Mouse (Mus musculus) ES-E14 (cell line): Measurements from ENCODE around the gene Lamb2. TPM values are rescaled to one million over a fixed set of nuclear protein-coding genes. Genes with fewer than 3 reads are reported as not detected.

Experiments used
- DNase-seq: peaks from one replicate; pipeline ENCODE4 v3.0.0-alpha.2; 2013; ENCODE audit warnings: low read depth, low spot score
- H3K27ac ChIP-seq: 2 replicates; pipeline ENCODE4 v1.5.1; 2012; ENCODE audit warnings: low read depth, mild to moderate bottlenecking, low read length, moderate library complexity, mixed read lengths; ENCODE audit not compliant: poor library complexity, insufficient read depth, severe bottlenecking
- H3K36me3 ChIP-seq: 2 replicates; pipeline ENCODE4 v1.6.1; 2012; ENCODE audit warnings: mild to moderate bottlenecking, low read length, moderate library complexity, mixed read lengths; ENCODE audit not compliant: control insufficient read depth, poor library complexity, insufficient read depth, severe bottlenecking
- H3K4me1 ChIP-seq, 2 experiments: fragments of 150-350 bp in 1 of 2; sonication (generic) in 1 of 2; 2 replicates each; pipeline ENCODE4 v1.6.1; 2012; ENCODE audit warnings: low read length in 2 of 2, mild to moderate bottlenecking in 1 of 2, mixed read lengths in 1 of 2; ENCODE audit not compliant: control insufficient read depth in 2 of 2, insufficient read depth in 2 of 2, poor library complexity in 1 of 2
- H3K4me3 ChIP-seq, 2 experiments: fragments of 150-350 bp in 1 of 2; sonication (generic) in 1 of 2; 2 replicates each; pipeline ENCODE4 v1.5.1; 2012; ENCODE audit warnings: low read length in 2 of 2, low read depth in 1 of 2, mild to moderate bottlenecking in 1 of 2, mixed read lengths in 1 of 2; ENCODE audit not compliant: insufficient read depth in 1 of 2, poor library complexity in 1 of 2, severe bottlenecking in 1 of 2
- H3K9ac ChIP-seq: 2 replicates; pipeline ENCODE4 v1.6.1; 2012; ENCODE audit warnings: low read depth, mild to moderate bottlenecking, low read length, mixed read lengths; ENCODE audit not compliant: poor library complexity, insufficient read depth, severe bottlenecking
- H3K9me3 ChIP-seq: fragments of 150-350 bp; sonication (generic); 2 replicates; pipeline ENCODE4 v1.6.1; 2012; ENCODE audit warnings: low read depth, mild to moderate bottlenecking, low read length; ENCODE audit not compliant: control insufficient read depth, insufficient read depth
- CHD2 ChIP-seq: IDR thresholded peaks from 2 replicates; pipeline ENCODE4 v1.6.1; 2014; ENCODE audit warnings: mild to moderate bottlenecking, low read depth, low read length, inconsistent platforms
- HCFC1 ChIP-seq: IDR thresholded peaks from 2 replicates; pipeline ENCODE4 v1.6.1; 2012; ENCODE audit warnings: low read length, inconsistent platforms, borderline replicate concordance; ENCODE audit not compliant: insufficient read depth
- MAFK ChIP-seq: IDR thresholded peaks from 2 replicates; pipeline ENCODE4 v1.6.1; 2014; ENCODE audit warnings: mild to moderate bottlenecking, low read depth, low read length, inconsistent platforms; ENCODE audit not compliant: insufficient read depth
- ZC3H11A ChIP-seq: IDR thresholded peaks from 2 replicates; pipeline ENCODE4 v1.6.1; 2012; ENCODE audit warnings: low read depth, mild to moderate bottlenecking, inconsistent platforms, low read length, borderline replicate concordance
- ZNF384 ChIP-seq: IDR thresholded peaks from 2 replicates; pipeline ENCODE4 v1.6.1; 2012; ENCODE audit warnings: low read depth, low read length, inconsistent platforms
- in situ Hi-C, 2 experiments: fragments of 600-800 bp; cut with MboI; formaldehyde crosslinking; loops; one replicate each; pipeline ENCODE4 v1.15.1; 2025; ENCODE audit warnings: low sequenced_read_pairs in 2 of 2, inconsistent platforms in 1 of 2; ENCODE audit not compliant: unreplicated experiment in 2 of 2
- total RNA-seq: library from RNA; depleted of rRNA; stranded (reverse); fragments of 300-350 nt; gene quantifications from 2 replicates; pipeline ENCODE4 v1.2.3, GENCODE M21; 2012

The Lamb2 gene
- total RNA-seq, 1 experiment: 50.6 TPM

GRCm38 (mm10) chr9:108459939-108460318 is 19.6 kb upstream of the Lamb2 start:
- H3K9ac ChIP-seq: no peak overlapping the region
- in situ Hi-C loops: no loop called here
- TF ChIP-seq ZNF384: no peak
- no peak for TF ChIP-seq MAFK
- no peak for TF ChIP-seq HCFC1
- no peak for TF ChIP-seq ZC3H11A
- no peak for TF ChIP-seq CHD2
- no peaks in the 10 kb centered on the region for H3K9me3 ChIP-seq
- peaks cover 11% of the 10 kb centered on the region for H3K36me3 ChIP-seq
- peaks cover 7 to 27% of the 10 kb centered on the region in 2 experiments for H3K4me1 ChIP-seq
- H3K27ac ChIP-seq: no peak overlapping the region; the same call in 1 of the 2 replicates
- DNase-seq: no peak
- H3K4me3 ChIP-seq: peak overlapping the region in 1 of 2 experiments; percentile 83; a peak in 3 of 4 replicates

GRCm38 (mm10) chr9:108460319-108461178 is 19.0 kb upstream of the Lamb2 start, which contains the start of gene Ccdc71:
Gene Ccdc71 (plus strand): TSS chr9:108460527.
- in situ Hi-C loops: no loop called here
- TF ChIP-seq ZNF384 (no peak), ZC3H11A (no peak), MAFK (no peak), CHD2 (peak; percentile 86), HCFC1 (peak; percentile 79; the same call in 1 of the 2 replicates)
- peak; percentile 87 for DNase-seq

GRCm38 (mm10) chr9:108461181-108461631 is 18.3 kb upstream of the Lamb2 start, which contains the start of gene Klhdc8b:
Gene Klhdc8b (minus strand): TSS chr9:108461581.
- TF ChIP-seq CHD2 (no peak), ZC3H11A (no peak), MAFK (no peak), HCFC1 (no peak), ZNF384 (no peak)
- H3K27ac ChIP-seq: peak within 1 kb of the TSS; percentile 92
- in situ Hi-C loops: no loop called here
- no peaks in the 10 kb centered on the region for H3K9me3 ChIP-seq
- peaks cover 4 to 19% of the 10 kb centered on the region in 2 experiments for H3K4me1 ChIP-seq
- peak within 1 kb of the TSS; percentile 83 to 99 for H3K4me3 ChIP-seq
- peaks cover 14% of the 10 kb centered on the region for H3K36me3 ChIP-seq
- no peak for DNase-seq
- H3K9ac ChIP-seq: peak within 1 kb of the TSS; percentile 99

More at GRCm38 (mm10) chr9:108460319-108461178, 19.0 kb upstream of the Lamb2 start, which contains the start of gene Ccdc71:
- peak within 1 kb of the TSS; percentile 83 to 99 for H3K4me3 ChIP-seq
- peaks cover 7 to 26% of the 10 kb centered on the region in 2 experiments for H3K4me1 ChIP-seq
- peaks cover 14% of the 10 kb centered on the region for H3K36me3 ChIP-seq
- no peaks in the 10 kb centered on the region for H3K9me3 ChIP-seq
- H3K27ac ChIP-seq: peak within 1 kb of the TSS; percentile 92
- peak within 1 kb of the TSS; percentile 99 for H3K9ac ChIP-seq

- Histone ChIP-seq H3K9me3 (no peaks in the 10 kb centered on the region), H3K4me3 (peak overlapping the region; percentile 83 to 99), H3K36me3 (peaks cover 14% of the 10 kb centered on the region), H3K4me1 (peaks cover under 1 to 19% of the 10 kb centered on the region in 2 experiments; a peak in 3 of 4 replicates), H3K9ac (peak overlapping the region; percentile 71), H3K27ac (no peak overlapping the region)
- no peak for TF ChIP-seq ZC3H11A
- TF ChIP-seq CHD2: no peak
- no peak for TF ChIP-seq HCFC1
- TF ChIP-seq ZNF384: no peak
- TF ChIP-seq MAFK: no peak
- DNase-seq: no peak
- in situ Hi-C loops: no loop called here
Observed at GRCm38 (mm10) chr9:108461675-108462074, 17.9 kb upstream of the Lamb2 start.
